Mouse (Mus musculus) kidney, postnatal 36 days (tissue): Measurements from ENCODE around the gene Hgfac.

ENCODE experiments used
- DNase-seq, 2 experiments: peaks; one replicate each; pipeline ENCODE4 v3.0.0; 2021 to 2022; ENCODE audit warnings: mixed read lengths in 2 of 2

Hgfac gene

GRCm38 (mm10) chr5:35042431-35043109, 1.3 kb downstream of the Hgfac start:
- DNase-seq = no peak

DNA sequence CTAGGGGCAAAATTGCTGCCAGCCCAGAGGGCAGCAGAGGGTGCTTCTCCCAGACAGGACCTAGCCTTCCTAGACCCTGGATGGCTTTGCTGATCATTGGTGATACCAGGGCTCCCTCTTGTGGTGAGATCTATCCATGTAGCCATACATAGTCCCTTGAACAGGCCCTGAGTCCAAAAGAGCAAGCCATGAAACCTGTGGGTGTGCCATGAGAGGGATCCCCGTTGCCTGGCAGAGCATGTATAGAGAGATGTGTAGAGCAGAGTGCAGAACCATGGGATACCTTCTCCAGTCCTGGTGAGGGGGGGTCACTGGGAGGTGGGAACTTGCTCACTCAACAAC, 1.8 kb downstream of the Hgfac start:
- peak; percentile 88 to 89 for DNase-seq

- DNase-seq = no peak
These were observed 9.2 kb downstream of the Hgfac start for GRCm38 (mm10) chr5:35050541-35050940.

DNA sequence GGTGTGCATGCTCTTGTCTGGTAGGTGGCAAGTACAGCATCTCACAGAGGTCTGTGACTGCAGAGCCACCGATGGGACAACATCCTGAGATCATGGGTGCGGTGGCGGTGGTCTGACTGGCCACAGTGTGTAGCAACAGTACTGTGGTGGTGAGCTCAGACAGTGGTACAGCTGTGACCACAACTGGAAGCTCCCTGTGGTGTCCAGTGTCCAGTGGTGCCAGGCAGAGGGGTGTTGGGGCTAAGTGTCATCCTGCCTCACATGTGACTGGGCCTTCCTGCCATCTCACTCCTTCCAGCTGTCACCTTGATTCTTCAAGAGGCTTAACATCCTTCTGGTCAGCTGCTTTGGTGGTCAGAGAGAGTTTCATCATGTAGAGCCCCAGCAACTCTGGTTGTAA, 13.3 kb downstream of the Hgfac start:
- no peak for DNase-seq

DNA sequence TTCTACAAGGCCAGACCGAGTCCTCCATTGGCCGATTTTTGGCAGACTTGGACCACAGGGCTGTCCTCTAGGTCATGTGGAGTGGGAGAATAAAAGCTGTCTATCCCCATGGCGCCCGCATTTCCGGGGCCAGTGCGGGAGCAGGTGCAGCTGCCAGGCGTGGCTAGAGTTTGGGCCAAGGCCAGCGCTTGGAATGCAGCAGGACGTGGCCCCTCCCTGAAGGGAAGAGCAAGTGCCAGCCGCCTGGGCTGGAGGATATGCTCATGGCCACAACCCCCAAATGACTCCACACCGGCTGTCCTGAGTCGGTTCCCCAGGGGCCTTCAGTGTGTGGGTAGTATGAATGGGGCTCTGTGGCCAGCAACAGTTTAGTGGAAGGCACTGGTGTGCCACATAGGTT, 13.8 kb downstream of the Hgfac start:
- peak; percentile 39 to 46 for DNase-seq

- peak; percentile 42 to 56 for DNase-seq
These were observed 15.5 kb downstream of the Hgfac start, which contains the start of gene Dok7 for GRCm38 (mm10) chr5:35056604-35057432. Gene Dok7, plus strand, starts transcription at chr5:35056766.

GRCm38 (mm10) chr5:35057582-35057981, 16.3 kb downstream of the Hgfac start:
- no peak for DNase-seq

DNA sequence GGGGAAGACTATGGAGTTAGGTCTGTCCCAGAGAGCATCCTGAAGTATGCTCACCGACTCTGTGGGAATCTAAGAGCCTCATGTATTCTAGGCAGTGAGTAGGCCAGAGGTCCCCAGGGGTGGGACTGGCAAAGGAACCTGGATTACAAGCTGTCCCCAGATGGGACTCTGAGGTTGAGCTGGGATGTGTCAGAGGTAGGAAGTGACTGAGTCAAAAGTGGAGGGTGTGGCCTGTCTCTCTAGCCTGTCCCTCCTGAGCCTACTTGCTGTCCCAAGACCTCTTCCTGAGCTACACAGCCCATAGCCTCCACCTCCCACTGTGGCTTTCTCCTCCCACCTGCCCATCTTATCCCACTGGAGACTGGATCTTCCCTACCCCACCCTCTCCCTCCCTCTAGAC, 16.9 kb downstream of the Hgfac start:
- no peak for DNase-seq

DNA sequence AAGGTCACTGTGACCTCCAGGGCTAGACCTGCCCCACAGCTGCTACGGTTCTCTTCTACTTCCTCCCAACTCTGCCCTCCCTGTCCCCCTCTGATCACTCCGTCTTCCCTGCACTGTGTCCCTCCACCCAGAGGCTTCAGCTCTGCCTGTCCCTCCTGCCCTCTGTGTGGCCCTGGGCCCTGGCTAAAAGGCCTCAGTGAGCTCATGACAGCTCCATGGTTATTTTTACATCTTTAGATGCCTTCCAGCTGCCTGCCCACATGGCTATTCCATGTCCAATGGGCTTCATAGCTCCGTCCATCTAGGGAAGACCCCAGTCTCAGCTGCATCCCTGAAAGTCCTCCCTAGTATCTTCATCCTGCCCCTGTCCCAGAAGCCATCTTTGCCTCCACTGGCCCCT, 18.8 kb downstream of the Hgfac start:
- no peak for DNase-seq

DNA sequence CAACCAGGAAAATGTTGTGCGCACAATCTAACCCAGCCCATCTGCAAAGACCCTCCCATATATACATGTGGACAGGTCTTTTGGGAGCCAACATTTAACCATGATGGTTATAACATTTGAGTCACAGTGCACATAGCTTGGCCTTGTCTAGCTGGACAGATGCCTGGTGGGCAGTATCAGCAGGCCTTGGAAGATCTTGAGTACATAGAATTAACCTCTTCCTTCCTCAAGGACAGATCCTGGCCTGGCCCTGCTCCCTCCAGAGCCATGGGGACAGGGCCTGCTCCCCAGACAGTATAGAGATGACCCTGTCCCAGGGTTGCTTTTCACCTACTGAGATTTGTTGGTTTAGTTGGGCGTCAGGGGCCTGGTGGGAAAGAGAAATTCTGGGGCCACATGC, 28.5 kb downstream of the Hgfac start:
- no peak for DNase-seq

DNA sequence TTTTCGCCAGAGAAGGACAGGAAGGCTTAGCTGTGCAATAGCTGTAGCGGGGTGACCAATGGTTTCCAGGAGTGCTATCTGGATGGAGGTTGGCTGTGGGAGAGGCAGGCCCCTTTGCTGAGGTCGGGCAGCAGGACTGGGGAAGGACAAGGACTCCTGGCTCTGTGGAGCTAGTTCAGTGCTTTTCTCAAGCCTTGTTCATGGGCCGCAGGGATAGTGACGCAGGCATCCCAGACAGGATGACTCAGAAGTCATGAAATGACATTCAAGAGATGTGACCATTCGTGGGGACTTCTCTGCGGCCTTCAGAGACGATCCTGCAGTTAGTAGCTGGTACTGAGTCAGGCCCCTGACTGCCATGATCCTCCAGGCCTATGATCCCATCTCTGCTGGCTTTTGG, 29.0 kb downstream of the Hgfac start:
- DNase-seq = no peak

GRCm38 (mm10) chr5:35070953-35071352, 29.6 kb downstream of the Hgfac start:
- DNase-seq = no peak

GRCm38 (mm10) chr5:35071855-35072254, 30.5 kb downstream of the Hgfac start:
- no peak for DNase-seq

- no peak for DNase-seq
These were observed 31.9 kb downstream of the Hgfac start for GRCm38 (mm10) chr5:35073235-35073634.

DNA sequence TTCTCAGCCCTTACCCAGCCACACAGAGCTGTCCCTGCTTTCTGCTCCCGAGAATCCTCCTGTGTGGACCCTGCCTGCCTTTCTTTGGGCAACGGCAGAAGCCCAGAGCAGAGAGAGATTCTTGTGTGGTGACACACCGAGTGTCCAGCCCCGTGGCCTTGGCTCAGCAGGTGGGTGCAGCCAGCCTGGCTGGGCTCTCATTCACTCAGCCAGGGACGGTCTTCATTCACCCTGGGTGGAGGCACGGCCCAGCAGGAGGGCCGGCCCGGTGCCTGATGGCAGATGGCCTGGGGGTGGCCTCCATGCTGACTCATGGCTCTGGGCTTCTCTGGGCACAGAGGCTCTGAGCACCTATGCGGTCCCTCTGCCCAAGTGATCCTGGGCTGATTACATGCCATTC, 32.7 kb downstream of the Hgfac start:
- no peak for DNase-seq

DNA sequence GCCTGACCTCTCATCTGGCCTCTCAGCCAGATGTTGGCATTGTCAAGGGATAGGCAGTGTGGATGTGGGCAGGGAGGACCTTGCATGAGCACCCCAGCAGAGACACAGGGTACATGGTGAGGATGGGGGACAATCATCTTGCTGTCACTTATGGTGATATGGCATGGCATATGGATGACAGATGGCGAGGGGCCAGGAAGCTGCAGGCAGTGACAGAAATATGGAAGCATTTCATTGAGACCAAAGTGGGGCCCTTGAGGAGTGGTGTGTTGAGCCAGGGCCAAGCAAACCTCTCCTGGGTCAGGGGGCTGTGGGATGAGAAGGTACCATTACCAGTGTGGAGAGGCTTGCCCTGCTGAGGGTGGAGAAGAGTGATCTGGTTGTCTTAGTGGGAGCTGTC, 35.1 kb downstream of the Hgfac start:
- no peak for DNase-seq

GRCm38 (mm10) chr5:35079101-35079500, 37.8 kb downstream of the Hgfac start:
- DNase-seq = no peak

DNA sequence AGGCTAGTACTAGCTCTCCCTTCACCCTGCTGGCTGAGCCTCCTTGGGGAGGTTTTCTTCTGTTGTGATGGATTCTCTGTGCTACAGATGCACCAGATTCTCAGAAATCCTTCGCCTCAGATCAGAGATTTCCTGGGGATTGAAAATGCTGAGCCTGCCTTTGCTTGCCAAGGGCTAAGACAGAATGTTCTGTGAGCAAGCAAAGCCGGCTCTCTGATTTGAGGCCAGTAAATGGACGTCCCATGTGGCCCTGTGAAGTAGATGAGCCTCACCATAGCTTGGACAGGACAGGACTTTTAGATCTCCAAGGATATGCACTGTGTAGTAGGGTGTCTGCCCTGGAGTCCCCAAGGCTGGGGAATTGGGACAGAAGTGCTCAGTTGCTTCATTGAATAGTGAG, 43.6 kb downstream of the Hgfac start:
- no peak for DNase-seq

GRCm38 (mm10) chr5:35088785-35089613, 47.7 kb downstream of the Hgfac start:
- peak; percentile 73 to 90 for DNase-seq

GRCm38 (mm10) chr5:35089614-35089963, 48.3 kb downstream of the Hgfac start:
- DNase-seq = no peak

GRCm38 (mm10) chr5:35091636-35092035, 50.3 kb downstream of the Hgfac start:
- DNase-seq = no peak
